Comparison of ENCODE assay signal across 8 mouse cellular contexts in the genomic region with DNA sequence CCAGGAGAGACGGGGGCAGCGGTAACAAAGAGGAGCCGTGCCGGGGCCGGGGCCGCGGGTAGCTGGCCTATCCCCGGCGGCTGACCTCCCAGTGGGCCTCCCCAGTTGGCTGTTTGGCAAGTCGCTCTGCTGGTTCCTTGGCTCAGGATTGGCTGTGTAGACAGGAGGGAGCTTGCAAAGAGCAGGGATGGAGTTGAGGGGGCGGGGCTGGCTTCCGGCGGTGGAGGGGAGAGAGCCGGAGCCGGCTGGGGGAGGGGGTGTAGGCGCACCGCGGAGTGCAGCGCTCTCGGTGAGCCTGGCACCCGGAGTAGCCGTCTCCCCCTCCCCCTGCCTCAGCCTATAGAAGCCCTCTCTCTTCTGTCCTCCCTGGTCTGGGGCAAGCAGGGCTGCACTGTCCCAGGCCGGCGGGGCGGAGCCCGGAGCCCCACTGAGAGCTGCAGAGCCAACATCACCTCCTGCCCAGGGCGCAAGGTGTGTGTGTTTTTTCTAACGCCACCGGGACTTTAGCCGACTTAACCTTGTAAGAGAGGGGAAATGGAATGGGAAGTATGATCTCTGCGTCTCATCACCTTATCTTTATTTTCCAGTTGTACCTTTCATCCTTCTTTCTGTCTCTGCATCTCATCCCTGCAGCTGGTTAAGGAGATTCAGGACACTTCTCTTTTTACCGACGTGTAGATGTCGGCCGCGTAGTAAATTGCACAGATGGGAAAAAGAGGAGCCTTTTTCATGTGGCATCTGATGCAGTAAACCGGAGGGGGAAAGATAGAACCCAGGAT. TPM values are rescaled to one million over a fixed set of nuclear protein-coding genes. Genes with fewer than 3 reads are reported as not detected.
DNase-seq lines count a peak whose midpoint lies in the region; ATAC-seq and TF ChIP-seq lines count a peak whose summit lies in the region.

No protein-coding gene starts in this region.

- peak overlapping the region; percentile 66 for H3K27ac ChIP-seq in ES-Bruce4 (ENCODE audit: insufficient read depth, low read length)
- H3K27ac ChIP-seq in forebrain, embryonic 14.5 days (ENCODE audit: low read depth, low read length), result peak overlapping the region; percentile 93

- H3K36me3 ChIP-seq in ES-Bruce4 (ENCODE audit: control insufficient read depth, insufficient read depth, low read length, poor library complexity, severe bottlenecking), result no peaks in the 10 kb centered on the region
- no peaks in the 10 kb centered on the region for H3K36me3 ChIP-seq in forebrain, embryonic 14.5 days (ENCODE audit: control insufficient read depth, insufficient read depth, low read length)

- peaks cover 1% of the 10 kb centered on the region for H3K4me1 ChIP-seq in ES-Bruce4 (ENCODE audit: control insufficient read depth, insufficient read depth, low read length)
- H3K4me1 ChIP-seq in forebrain, embryonic 14.5 days (ENCODE audit: control insufficient read depth, insufficient read depth, low read length), result peaks cover 21% of the 10 kb centered on the region; the same call in 1 of the 2 replicates
- H3K4me1 ChIP-seq in lung, adult 2 months (ENCODE audit: control insufficient read depth, insufficient read depth, low read length), result peaks cover 5% of the 10 kb centered on the region

- peak; percentile 99 for DNase-seq in forebrain, embryonic 14.5 days (ENCODE audit: low spot score)
- DNase-seq in heart, postnatal 25 days (ENCODE audit: low spot score), result peak; percentile 93
- DNase-seq in layer of hippocampus, adult 18-20 months (ENCODE audit: low spot score in 2 of 2), result peak; percentile 89 to 95
- peak; percentile 87 for DNase-seq in lung, adult 2 months
- DNase-seq in thymus, adult 18-20 months, result peak; percentile 79 to 83

- ATAC-seq in cerebellum, adult (ENCODE audit: insufficient number of reproducible peaks, low FRiP score, low TSS enrichment), result peak; percentile 99
- peak; percentile 99 for ATAC-seq in forebrain, embryonic 14.5 days
- peak; percentile 89 for ATAC-seq in neutrophil, adult 5-6 weeks (ENCODE audit: extremely low read depth, insufficient number of reproducible peaks, low FRiP score, poor library complexity, severe bottlenecking)

- WGBS in forebrain, embryonic 14.5 days, result under 1% methylated on average over 36 of the region's 37 CpGs
- 2% methylated on average over 37 of the region's 37 CpGs for WGBS in lung, adult 2 months

- no peaks in the 10 kb centered on the region for H3K9me3 ChIP-seq in ES-Bruce4 (replicated peaks; ENCODE audit: control insufficient read depth, insufficient read depth, low read length, poor library complexity, severe bottlenecking)
- no peaks in the 10 kb centered on the region for H3K9me3 ChIP-seq in forebrain, embryonic 14.5 days (replicated peaks; ENCODE audit: control insufficient read depth, low read length)

- no peak for TF ChIP-seq CTCF in ES-Bruce4 (IDR thresholded peaks at IDR 0.05; ENCODE audit: low read depth, low read length)
- no peak for TF ChIP-seq CTCF in lung, adult 2 months (IDR thresholded peaks at IDR 0.05; ENCODE audit: insufficient read depth, low read length)

- H3K4me3 ChIP-seq in ES-Bruce4 (ENCODE audit: low read depth, low read length), result peak overlapping the region; percentile 77
- peak overlapping the region; percentile 76 for H3K4me3 ChIP-seq in forebrain, embryonic 14.5 days (ENCODE audit: low read depth, low read length)
- H3K4me3 ChIP-seq in lung, adult 2 months (replicated peaks; ENCODE audit: extremely low read depth, low read depth, low read length), result peak overlapping the region; percentile 73

- intact Hi-C loops in heart, postnatal 25 days (cut with DNase I), result no loop called here

- TF ChIP-seq POLR2A in ES-Bruce4 (IDR thresholded peaks at IDR 0.05; ENCODE audit: insufficient read depth, low read length), result no peak
- no peak for TF ChIP-seq POLR2A in lung, adult 2 months (IDR thresholded peaks at IDR 0.05; ENCODE audit: borderline replicate concordance, extremely low read depth, low read depth, low read length)

- H3K27me3 ChIP-seq in ES-Bruce4 (ENCODE audit: control insufficient read depth, insufficient read depth, low read length, poor library complexity, severe bottlenecking), result no peaks in the 10 kb centered on the region
- H3K27me3 ChIP-seq in forebrain, embryonic 14.5 days (replicated peaks; ENCODE audit: control insufficient read depth, insufficient read depth, low read length), result no peaks in the 10 kb centered on the region

- TF ChIP-seq EP300 in ES-Bruce4 (IDR thresholded peaks at IDR 0.05; ENCODE audit: insufficient read depth, low read depth, low read length), result no peak

- peak overlapping the region; percentile 86 for H3K9ac ChIP-seq in ES-Bruce4 (ENCODE audit: low read depth, poor library complexity, severe bottlenecking)
- H3K9ac ChIP-seq in forebrain, embryonic 14.5 days (ENCODE audit: low read length), result peak overlapping the region; percentile 82

- H3K4me2 ChIP-seq in forebrain, embryonic 14.5 days (ENCODE audit: low read length), result peak overlapping the region; percentile 71

RNA-seq across cellular contexts. Expression of a gene that starts 21.1 kb away (rescaled TPM):
- polyA plus RNA-seq in ES-Bruce4 (2011; ENCODE audit: insufficient read depth, insufficient read length, low read depth, missing spikeins), result 17.5 and 18.1 TPM in 2 replicates
- 22.3 and 23.9 TPM in 2 replicates for polyA plus RNA-seq in forebrain, embryonic 14.5 days (2014; fragmentation: Nextera tagmentation; extraction: Ambion mirVana)
- total RNA-seq in heart, postnatal 25 days (2021), result 10 to 100 TPM; 10.8 to 12.3 TPM
- total RNA-seq in layer of hippocampus, adult 18-20 months (2021), result 10 to 100 TPM; 29.7 to 30.5 TPM
- polyA plus RNA-seq in lung, adult 2 months (2012; rRNA removed), result 21.6 and 25.6 TPM in 2 replicates
- 9.5 and 9.6 TPM in 2 replicates for total RNA-seq in neutrophil, adult 5-6 weeks (2017)

RNA-seq across cellular contexts. Expression of a gene that starts 35.4 kb away (rescaled TPM):
- 24.0 and 25.1 TPM in 2 replicates for polyA plus RNA-seq in ES-Bruce4 (2011; ENCODE audit: insufficient read depth, insufficient read length, low read depth, missing spikeins)
- 36.8 and 40.2 TPM in 2 replicates for polyA plus RNA-seq in forebrain, embryonic 14.5 days (2014; fragmentation: Nextera tagmentation; extraction: Ambion mirVana)
- 10 to 100 TPM; 25.7 to 27.6 TPM for total RNA-seq in heart, postnatal 25 days (2021)
- total RNA-seq in layer of hippocampus, adult 18-20 months (2021), result 10 to 100 TPM; 19.2 to 19.7 TPM
- polyA plus RNA-seq in lung, adult 2 months (2012; rRNA removed), result 23.9 and 27.8 TPM in 2 replicates
- 12.8 and 14.9 TPM in 2 replicates for total RNA-seq in neutrophil, adult 5-6 weeks (2017)

RNA-seq across cellular contexts. Expression of a gene that starts 49.8 kb away (rescaled TPM):
- 87.4 and 99.3 TPM in 2 replicates for polyA plus RNA-seq in ES-Bruce4 (2011; ENCODE audit: insufficient read depth, insufficient read length, low read depth, missing spikeins)
- 79.2 and 82.6 TPM in 2 replicates for polyA plus RNA-seq in forebrain, embryonic 14.5 days (2014; fragmentation: Nextera tagmentation; extraction: Ambion mirVana)
- 1 to 10 TPM; 4.6 to 6.7 TPM for total RNA-seq in heart, postnatal 25 days (2021)
- 1 to 10 TPM; 8.3 to 9.8 TPM for total RNA-seq in layer of hippocampus, adult 18-20 months (2021)
- polyA plus RNA-seq in lung, adult 2 months (2012; rRNA removed), result 37.0 and 42.8 TPM in 2 replicates
- 9.9 and 12.5 TPM in 2 replicates for total RNA-seq in neutrophil, adult 5-6 weeks (2017)

Comparison
In these comparisons a context has a peak if more than half of its experiments do, and no peak if none do; other contexts are left out.
1. Peak in every context shown above with its lines: DNase-seq, ATAC-seq, H3K4me3 ChIP-seq and H3K27ac ChIP-seq.